Mouse (Mus musculus) T-helper 2 cell (primary cell): ENCODE measurements around the gene Cbfb.

Source experiments
- in situ Hi-C: fragments of 300-600 bp; cut with MboI, MseI; formaldehyde crosslinking; loops from one replicate; pipeline ENCODE4 v1.15.1; 2025; ENCODE audit warnings: high pct_unique_total_duplicates

Gene Cbfb

DNA sequence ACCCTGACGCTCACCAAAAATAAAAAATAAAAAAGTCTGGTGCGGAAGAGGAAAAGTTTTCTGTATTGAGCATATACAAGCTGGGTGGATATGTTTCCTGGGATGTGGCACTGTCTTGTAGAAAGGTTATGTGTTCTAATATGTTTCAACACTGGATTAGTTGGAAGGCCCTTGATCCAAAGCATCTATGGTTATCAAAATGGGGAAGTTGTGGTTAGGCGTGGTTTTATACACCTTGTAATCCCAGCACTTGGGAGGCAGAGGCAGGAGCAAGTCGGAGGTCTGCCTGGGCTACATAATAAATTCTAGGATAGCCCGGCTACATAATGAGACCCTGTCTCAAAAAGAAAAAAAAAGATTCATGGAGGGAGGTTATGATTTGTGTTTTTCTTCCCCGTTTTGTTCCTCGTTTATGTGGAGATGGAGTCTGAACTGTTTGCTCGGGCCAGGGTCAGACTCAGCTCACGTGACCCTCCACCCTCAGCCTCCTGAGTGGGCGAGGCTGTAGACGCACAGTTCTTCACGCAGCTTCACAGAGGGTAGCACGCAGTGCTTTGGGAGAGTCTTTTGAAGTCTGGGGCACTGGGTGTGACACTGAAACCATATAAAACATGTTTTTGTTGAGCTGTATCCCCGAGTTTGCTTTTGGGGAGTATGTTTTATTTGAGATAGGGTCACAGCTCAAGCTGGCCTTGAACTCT, 67.1 kb downstream of the Cbfb start:
- in situ Hi-C loops = loop anchor here (10.0 kb wide), 1 partner anchor 573 kb away; no protein-coding TSS in a partner anchor

DNA sequence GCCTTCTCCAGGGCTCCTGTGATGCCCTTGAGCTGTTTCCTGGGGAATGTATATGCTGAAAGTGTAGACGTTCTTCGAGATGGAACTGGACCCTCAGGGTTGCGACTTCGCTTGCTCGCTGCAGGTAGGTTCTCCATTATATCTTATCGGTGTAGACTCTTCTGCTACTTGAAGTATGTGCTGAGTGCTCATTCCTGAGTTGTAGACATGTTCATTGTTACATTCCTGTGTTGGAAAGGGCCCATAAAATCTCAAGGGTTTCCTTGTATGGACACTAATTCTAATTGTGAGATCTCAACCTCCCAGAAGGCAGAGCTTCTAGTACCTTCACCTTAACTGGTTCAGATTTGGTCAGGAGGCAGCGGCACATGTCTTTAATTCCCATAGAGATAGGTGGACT, 70.5 kb downstream of the Cbfb start:
- in situ Hi-C loops = no loop called here

DNA sequence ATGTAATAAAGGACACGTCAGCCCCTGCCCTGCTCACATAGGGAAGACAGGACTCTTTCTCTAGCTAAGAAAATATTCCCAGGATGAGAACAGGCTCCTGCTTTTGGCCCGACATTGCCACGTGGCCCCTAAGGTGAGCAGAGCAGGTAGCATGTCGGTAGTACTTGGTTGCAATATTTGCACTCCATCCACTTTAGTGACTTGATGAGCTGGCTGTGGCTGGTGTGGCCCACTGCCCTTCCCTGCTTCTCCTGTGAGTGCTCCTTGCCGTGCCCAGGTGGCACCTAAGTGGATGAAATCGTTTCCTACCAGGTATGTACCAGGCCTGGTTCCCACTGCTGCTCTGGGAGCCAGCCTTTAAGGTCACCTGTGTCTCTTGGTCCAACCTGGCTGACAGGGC, 81.5 kb downstream of the Cbfb start:
- in situ Hi-C loops = no loop called here

DNA sequence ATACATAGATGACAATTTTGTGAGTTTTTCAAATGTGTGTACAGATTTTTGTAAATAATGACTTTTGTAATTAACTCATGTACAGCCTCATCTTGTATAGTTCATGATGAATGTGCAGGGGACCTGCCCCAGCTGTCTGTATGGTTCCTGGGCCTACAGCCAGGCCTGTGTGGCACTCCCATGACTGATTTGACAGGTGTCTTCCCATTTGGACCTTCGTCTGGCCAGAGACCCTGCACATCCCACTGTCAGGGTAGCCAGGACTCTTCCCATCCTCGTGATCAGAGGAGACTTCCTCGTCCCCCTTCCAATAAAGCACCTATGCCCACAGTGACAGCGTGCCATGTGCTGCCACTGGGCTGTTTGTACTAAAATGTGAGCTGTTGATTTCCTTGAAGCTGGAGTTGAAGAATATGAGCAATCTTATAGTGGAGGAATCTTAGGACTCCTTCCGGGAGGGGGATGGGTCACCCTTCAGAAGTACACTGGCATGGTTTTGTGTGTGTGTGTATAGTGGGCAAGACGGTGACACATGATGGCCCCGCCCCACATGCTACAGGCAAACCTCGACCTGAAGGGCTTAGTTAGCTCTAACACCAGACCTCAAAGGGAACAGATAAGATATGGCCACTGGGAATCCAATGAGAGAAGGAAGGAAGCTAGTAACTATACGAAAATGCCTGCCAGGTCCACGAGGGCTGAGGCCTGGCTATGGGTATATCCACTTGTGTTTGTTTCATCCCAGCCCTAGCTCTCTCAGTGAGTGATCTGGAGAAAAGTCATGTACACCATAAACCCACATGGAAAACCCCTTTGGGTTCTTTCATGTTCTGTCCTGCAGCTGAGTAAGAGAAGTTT, 82.4 kb downstream of the Cbfb start:
- in situ Hi-C loops = no loop called here

DNA sequence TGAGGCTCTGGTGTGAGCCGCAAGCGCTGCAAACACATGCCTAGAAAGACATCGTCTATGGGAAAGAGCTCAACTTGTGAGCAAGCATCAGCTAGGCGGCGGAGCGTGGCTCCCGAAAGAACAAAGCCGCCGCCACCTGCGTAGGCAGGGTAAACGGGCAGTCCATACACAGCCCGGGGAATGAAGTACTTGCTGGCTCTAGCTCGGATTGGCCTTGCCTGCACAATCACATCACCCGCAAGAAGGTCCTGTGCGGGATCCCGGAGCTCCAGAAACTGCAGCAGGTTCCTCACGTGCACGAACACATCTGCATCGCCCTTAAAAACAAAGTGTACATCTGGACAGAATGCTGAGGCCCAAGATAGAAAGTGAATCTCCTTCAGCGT, 83.3 kb downstream of the Cbfb start:
- in situ Hi-C loops = no loop called here

DNA sequence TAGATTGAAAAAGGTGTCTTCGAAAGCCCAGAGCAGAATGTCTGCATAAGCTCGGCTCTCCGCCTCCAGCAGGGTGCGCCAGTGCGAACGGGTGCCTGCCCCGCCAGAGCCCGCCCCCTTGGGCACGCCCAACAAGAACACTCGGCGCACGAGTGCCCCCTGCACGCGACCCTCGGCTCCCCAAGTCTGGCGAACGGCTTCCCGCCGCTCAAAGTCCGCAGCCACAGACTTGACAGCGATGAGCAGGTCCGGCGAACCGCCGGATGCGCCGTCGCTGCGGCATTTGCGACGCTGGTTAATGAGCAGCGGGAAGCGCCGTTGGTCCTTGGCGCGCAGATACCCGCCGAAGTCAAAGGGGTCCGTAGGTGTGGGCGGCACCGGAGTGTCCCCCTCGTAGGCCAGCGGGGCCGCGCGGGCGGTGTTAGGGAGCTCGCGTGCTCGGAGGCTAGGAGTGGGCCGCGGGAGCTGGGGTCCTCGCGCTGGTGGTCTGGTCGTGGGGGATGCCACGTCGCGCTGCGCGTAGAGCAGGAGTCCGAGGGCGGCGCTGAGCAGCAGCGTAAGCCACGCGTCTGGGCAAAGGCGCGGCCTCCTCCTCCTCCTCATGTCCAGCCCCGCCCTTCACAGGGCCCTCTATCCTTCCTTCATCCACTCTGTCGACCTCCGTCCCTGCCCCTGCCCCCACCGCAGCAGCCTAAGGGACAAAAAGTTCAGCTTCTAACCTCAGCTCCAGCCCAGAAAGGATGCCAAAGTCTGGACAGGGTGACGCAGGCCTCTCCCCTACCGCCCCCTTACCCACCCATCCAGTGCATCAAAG, 83.9 kb downstream of the Cbfb start:
- in situ Hi-C loops = no loop called here

DNA sequence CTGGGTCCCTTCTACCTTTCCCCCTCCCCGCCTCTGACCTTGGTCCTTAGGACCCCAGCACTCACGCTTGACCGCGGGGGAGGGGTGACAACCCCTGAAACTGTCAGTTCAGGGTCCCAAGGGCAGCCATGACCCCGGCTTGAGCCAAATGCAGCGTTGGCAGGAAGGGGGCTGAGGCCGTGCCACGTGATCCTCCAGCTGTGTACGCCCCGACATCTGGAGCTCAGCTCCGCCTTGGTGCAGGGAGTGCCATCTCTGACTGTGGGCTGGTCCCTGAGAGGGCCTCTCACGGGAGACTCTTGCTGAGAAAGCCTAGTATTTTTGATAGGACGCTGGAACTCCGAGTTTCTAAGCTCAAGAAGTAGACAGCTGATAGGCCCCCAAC, 84.5 kb downstream of the Cbfb start, which contains the start of gene B3gnt9:
Gene B3gnt9 (minus strand): TSS at position 188 of the 385 bp plus-strand sequence.
- in situ Hi-C loops = no loop called here

DNA sequence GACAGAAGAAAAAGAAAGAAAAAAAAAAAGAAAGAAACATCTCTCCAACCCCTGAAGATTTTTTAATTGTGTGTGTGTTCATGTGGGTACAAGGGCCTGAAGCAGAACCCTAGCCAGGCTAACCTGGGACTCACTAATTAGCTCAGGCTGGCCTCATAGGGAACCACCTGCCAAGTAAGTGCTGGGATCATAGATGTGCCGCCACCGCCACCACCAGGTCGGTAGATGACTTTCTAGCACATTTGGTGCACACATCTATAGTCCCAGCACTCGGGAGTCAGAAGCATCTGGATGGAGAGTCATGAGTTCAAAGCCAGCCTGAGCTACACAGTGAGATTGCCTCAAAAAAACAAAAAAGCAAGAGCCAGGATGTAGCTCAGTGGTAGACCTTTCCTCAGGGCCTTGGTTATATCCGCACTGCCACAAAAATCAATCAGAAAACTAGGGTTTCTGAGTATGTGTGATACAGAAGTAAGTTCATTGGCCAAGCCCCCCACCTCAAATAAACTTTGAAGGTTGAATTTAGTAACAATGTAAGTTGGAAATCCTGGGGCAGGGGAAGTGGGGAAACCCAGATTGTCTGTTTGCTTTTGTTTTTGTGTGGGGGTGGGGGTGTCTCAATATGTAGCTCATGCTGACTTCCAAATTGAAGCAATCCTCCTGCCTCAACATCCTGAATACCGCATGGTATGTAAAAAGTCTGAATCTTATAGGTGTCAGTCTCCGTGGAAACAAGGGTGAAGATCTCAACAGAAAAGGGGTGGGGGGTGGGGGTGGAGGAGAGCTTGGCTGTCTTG, 87.0 kb downstream of the Cbfb start:
- in situ Hi-C loops = no loop called here

DNA sequence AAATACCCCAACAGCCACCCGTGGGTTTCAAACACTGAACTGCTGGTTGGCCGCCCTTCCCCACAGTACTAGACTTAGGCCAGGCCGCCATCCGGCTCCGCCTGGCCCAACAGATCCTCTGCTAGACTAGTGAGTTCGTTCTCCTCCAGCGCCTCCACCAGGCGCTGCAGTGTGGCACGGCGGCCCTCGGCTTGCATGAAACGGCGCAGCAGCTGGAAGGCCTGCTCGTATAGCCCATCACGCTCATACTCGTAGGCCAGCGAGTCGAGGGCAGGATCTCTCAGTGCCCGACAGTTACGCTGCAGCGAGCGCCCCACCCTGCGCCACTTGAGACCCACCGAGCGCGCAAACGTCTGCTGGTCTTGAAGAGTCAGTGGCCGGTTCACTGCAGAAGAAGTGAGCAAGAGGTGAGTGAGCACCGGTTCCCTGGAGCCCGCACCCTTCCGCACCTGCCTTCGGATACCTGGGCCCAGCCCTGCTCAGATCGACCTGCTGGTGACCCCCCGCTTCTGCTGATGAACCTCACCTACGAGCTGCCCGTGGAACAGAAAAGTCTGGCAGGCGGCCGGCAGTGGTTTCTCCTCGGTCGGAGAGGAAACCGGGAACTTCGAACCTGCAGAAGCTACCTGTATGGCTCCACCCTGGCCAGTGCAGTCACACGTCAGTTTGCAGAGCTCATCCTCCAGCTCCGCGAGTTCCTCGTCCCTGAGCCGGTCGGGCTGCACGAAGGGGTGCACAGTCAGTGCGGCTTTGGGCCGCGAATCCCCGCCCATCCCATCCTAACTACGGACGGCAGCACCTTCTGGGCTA, 88.6 kb downstream of the Cbfb start:
- in situ Hi-C loops = no loop called here

DNA sequence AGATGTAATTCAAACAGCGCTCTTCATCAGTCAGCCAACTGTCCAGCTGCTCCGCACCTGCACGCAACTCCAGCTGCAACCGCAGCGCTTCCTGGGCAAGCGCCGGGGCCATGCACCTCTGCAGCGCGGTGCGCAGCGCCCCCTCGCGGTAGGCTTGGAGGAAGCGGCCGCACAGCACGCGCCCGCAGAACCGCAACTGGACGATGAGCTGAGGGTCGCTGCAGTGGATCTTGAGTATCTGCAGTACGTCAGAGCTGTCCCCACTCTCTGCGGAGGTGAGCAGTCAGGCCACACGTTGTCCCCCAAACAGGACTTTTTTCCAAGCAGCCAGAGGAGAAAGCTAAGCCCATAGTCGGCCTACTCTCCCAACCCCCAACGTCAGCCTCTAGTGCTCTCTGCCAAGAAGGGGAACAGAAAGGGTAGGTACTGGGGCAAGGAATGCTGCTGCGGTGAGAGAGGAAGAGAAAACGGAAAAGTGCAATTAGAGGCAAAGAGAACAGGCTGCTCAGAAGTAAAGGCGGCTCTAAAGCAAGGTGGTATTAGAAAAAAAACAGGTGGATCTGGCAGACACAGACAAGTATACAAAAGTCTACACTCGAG, 89.3 kb downstream of the Cbfb start:
- in situ Hi-C loops = no loop called here

DNA sequence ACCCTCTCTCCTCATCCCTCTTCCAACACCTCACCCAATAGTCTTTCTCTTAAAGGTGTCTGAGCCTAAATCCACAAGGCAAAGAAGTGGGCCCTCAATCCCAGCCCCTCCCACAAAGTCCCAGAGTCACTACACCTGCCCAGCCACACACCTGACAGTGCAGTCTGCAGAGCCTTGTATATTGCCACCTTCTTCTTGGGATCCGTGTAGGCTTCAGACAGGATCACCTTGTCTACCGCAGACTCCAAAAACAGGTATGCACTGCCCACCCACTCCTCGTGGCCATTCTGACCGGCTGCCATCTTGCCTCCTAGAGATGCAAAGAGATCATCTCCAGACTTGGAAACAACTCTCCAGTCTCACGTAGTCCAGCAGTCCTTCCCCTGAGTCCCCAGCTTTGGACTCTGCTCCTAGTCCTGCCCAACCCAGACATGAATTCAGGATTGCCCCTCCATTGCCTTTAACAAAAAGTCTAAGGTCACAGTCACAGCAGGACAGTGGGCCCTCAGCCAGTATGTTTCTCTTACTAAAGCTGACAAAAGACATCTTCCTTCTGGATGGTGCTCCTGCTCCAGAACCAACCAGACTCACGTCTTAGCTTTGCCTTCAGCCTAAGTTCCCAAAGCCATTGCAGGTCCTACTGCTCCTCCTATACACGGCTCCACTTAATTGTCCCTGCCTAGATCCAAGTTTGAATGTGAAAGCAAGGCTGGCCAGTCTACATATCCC, 90.1 kb downstream of the Cbfb start:
- in situ Hi-C loops = no loop called here

DNA sequence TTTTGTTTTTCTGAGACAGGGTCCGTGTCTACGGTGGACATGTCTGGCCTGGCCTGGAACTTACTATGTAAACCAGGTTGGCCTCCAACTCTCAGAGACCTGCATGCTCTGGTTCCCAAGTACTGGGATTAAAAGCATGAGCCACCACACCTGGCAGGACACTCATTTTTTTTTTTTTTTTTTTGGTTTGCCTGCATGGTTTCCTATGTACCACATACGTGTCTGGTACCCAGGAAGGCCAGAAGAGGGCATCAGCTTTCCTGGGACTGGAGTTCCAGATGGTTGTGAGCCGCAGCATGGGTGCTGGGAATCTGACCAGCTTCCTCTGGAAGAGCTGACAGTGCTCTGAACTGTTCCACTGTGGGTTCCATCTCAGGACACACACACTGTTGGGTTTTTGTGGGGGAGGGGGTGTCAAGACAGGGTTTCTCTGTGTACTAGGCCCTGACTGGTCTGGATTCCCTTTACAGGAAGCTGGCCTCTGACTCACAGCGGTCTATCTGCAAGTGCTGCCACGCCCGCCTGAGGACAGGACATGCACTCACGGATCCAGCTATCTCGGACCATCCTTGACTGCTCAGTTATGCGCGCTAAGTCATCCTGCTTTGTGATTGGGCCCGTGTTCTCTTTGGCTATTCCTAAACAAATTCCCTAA, 91.0 kb downstream of the Cbfb start:
- in situ Hi-C loops = no loop called here

DNA sequence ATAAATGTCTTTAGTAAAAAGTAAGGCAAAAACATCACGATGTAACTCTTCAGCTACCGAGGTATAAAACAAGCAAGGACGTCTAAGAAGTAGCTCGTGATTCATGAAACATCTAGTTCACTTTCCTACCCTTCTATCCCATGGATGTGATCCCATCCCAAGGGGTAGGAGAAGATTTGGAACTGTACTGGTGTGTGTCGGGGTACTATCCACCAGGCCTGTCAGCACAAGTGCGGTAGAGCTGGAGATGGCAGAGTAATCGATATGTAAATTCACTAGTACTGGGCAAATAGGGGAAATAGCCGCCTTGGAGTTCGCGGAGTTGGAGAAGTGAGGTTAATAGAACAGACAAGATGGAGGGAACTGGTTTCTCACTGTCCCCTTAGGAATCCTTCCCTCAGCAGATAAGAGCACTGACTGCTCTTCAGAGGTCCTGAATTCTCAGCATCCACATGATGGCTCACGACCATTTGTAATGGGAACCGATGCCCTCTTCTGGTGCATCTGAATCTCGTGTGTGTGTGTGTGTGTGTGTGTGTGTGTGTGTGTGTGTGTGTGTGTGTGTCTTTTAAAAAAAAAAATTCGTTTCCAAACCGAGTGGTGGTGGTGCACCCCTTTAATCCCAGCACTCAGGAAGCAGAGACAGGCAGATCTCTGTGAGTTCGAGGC, 92.9 kb downstream of the Cbfb start:
- in situ Hi-C loops = no loop called here

DNA sequence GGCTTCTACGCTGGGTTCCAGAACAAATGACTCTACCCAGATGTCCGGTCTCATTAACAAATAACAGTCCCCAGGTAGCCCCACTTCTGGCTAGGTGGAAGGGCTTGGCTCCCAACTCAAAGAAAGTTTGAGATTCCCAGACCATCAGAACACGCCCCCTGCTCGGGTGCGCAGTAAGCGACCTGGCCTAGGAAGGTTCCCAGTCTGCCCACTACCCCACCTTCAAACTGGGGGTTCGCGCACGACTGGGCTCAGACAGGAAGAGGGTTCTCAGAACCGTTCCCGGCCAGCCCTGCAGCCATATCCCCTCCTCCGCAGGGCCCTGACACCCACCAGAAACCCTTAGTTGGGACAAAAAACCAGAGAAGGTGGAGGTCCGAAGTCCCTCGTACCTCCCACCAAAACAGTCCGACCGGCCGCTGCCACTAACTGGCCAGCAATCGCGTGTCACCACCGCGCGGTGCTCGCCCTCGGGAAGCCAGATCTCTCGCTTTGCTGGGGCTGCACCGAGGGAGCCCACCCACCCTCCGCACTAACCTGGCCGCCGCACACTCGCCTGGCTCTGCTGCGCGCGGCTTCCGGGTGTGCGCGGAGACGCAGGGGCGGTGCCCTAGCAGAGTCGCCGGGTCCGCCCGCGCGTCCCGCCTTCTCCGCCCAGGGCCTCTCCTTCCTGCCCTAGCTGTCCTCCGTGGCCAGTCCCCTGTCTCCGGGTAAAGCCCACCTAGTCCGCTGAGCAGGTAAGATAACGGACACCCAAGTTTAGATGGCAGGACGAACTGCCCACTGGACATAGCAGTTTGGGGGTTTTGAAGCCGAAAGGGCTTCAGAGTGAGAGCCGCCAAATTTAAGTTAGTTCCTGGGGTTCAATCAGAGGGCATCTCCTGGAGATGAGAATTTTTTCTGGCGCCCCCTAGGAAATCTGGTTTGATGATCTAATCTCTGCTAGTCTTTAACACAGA, 93.8 kb downstream of the Cbfb start, which contains the start of the genes Tradd and Fbxl8:
Gene Tradd (minus strand): TSS at position 586 of the 959 bp plus-strand sequence.
Gene Fbxl8 (plus strand): TSS at position 625 of the 959 bp plus-strand sequence.
- in situ Hi-C loops = no loop called here

DNA sequence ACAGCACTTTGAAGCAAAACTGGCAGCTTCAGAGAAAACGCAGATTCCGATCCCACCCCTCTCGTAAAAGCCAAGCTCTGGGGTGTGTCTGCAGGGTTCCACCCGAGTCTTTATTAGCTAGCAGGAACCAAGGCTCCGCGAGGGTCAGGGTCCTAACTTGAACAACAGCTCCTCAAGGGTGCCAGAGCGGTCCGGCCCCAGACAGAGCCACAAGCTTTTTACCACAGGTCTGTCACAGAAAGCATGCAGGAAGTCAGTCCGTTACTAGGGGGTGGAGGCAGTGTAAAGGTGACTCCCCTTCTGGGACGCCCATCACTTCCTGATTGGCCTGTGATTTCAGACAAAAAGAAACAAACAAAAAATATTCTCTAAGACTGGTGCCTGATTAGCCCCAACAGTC, 94.7 kb downstream of the Cbfb start:
- in situ Hi-C loops = no loop called here

DNA sequence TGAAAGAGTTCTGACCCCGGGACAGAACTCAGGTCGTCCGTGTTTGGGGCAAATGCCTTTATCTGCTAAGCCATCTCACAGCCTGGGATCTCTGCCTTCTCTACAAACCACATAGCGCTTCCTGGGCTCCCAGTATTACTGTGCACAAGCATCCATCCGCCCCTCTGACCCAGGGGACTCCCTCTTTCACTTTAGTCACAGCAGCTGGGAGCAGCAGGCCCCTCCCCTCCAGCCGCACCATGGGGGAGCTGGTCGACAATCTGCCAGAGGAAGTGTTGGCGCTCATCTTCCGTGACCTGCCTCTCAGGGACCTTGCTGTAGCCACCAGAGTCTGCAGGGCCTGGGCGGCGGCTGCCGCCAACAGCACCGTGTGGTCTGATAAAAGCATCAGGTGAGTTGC, 96.3 kb downstream of the Cbfb start:
- in situ Hi-C loops = no loop called here
